Mouse (Mus musculus) intestine, postnatal 0 days (tissue): ENCODE data around the gene Slc35e2. TPM values are rescaled to one million over a fixed set of nuclear protein-coding genes. Genes with fewer than 3 reads are reported as not detected.

ENCODE experiments used
- ATAC-seq: fragments of 200-750 bp; cut with Nextera tagmentation; 2 replicates; pipeline ENCODE4 v1.8.0; 2017; ENCODE audit warnings: mild to moderate bottlenecking, moderate TSS enrichment, moderate library complexity
- H3K27ac ChIP-seq: fragments of 300-500 bp; sonication (generic); 2 replicates; pipeline ENCODE4 v1.5.1; 2014; ENCODE audit warnings: mild to moderate bottlenecking, low read depth, low read length, moderate library complexity
- H3K27me3 ChIP-seq: fragments of 300-500 bp; sonication (generic); replicated peaks from 2 replicates; pipeline ENCODE4 v1.6.1; 2014; ENCODE audit warnings: low read length, mixed read lengths; ENCODE audit not compliant: control insufficient read depth, insufficient read depth
- H3K36me3 ChIP-seq: fragments of 300-500 bp; sonication (generic); 2 replicates; pipeline ENCODE4 v1.6.1; 2014; ENCODE audit warnings: mild to moderate bottlenecking, moderate library complexity; ENCODE audit not compliant: control insufficient read depth, insufficient read depth
- H3K4me1 ChIP-seq: fragments of 300-500 bp; sonication (generic); replicated peaks from 2 replicates; pipeline ENCODE4 v1.6.1; 2014; ENCODE audit warnings: antibody characterized with exemption, low read length, mixed read lengths; ENCODE audit not compliant: control insufficient read depth, insufficient read depth
- H3K4me2 ChIP-seq: fragments of 300-500 bp; sonication (generic); replicated peaks from 2 replicates; pipeline ENCODE4 v1.6.1; 2014; ENCODE audit warnings: low read depth, mild to moderate bottlenecking, moderate library complexity
- H3K4me3 ChIP-seq: fragments of 300-500 bp; sonication (generic); 2 replicates; pipeline ENCODE4 v1.5.1; 2014; ENCODE audit warnings: low read depth, low read length
- H3K9ac ChIP-seq: fragments of 300-500 bp; sonication (generic); 2 replicates; pipeline ENCODE4 v1.6.1; 2014; ENCODE audit warnings: mild to moderate bottlenecking, low read depth, low read length
- H3K9me3 ChIP-seq: fragments of 300-500 bp; sonication (generic); 2 replicates; pipeline ENCODE4 v1.6.1; 2016; ENCODE audit warnings: mixed run types; ENCODE audit not compliant: control insufficient read depth
- CTCF ChIP-seq: sonication (generic); IDR thresholded peaks from 2 replicates; pipeline ENCODE4 v1.5.1; 2016; ENCODE audit warnings: low read depth, mild to moderate bottlenecking, control low read depth, antibody characterized with exemption, moderate library complexity
- WGBS: fragments of 180-500 bp; shearing (Covaris S2); extraction: QIAGEN DNeasy Blood & Tissue Kit; methylation state at CpG from one replicate; pipeline ENCODE4 v1.1.7; 2014; 5-methylcytosine and 5-hydroxymethylcytosine counted together
- polyA plus RNA-seq: library from polyadenylated mRNA; unstranded; fragments of >200 nt; fragmentation: Nextera tagmentation; extraction: Ambion mirVana; gene quantifications from 2 replicates; pipeline ENCODE4 v1.2.1, GENCODE M21; 2015

Gene Slc35e2
- polyA plus RNA-seq, 1 experiment from 2014 or later: 5.1 TPM

DNA sequence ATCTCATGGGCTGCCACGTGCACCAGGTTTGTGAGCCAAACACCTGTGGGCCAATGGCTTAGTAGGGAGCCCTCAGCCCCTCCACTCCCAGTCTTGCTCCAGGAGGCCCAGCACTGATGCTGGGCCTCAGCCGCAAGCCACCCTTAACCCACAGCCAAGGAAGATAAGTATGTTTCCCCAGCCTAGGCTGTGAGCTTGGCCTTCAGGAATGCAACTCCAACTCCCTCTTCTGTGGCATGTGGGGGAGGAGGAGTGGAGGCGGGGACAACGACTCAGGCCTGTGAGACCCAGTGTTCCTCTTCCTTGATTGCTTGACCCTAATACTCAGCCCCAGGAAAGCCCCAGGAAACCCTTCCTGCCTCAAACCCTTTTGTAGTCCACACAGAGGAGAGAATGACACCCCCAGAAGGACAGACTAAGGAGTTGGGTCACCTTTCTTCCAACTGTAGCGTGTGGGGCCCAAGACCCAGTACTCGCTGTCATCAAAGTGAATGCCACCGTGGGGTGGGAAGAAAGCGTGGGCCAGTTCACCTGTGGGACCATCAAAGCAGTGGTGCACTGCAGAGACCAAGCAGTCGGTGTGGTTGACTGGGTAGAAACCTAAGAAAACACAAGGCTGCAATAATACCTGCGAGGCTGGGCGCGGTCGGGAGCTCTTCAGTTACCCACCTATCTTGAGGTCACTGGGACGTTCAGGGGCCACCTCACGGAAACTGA lies 50.5 kb downstream of the Slc35e2 start:
- 35% methylated on average over 15 of the region's 15 CpGs for WGBS
- Histone ChIP-seq H3K9ac (no peak overlapping the region), H3K4me1 (peaks cover 17% of the 10 kb centered on the region), H3K4me3 (0 out of 2 replicates have a peak overlapping the region, but pooled peaks have one; percentile 43), H3K36me3 (peaks cover 51% of the 10 kb centered on the region), H3K27me3 (0 out of 2 replicates have a peak, but pooled peaks cover 10% of the 10 kb centered on the region), H3K27ac (peak overlapping the region; percentile 60), H3K9me3 (no peaks in the 10 kb centered on the region), H3K4me2 (peak overlapping the region; percentile 89)
- no peak for TF ChIP-seq CTCF
- ATAC-seq: peak; percentile 62

DNA sequence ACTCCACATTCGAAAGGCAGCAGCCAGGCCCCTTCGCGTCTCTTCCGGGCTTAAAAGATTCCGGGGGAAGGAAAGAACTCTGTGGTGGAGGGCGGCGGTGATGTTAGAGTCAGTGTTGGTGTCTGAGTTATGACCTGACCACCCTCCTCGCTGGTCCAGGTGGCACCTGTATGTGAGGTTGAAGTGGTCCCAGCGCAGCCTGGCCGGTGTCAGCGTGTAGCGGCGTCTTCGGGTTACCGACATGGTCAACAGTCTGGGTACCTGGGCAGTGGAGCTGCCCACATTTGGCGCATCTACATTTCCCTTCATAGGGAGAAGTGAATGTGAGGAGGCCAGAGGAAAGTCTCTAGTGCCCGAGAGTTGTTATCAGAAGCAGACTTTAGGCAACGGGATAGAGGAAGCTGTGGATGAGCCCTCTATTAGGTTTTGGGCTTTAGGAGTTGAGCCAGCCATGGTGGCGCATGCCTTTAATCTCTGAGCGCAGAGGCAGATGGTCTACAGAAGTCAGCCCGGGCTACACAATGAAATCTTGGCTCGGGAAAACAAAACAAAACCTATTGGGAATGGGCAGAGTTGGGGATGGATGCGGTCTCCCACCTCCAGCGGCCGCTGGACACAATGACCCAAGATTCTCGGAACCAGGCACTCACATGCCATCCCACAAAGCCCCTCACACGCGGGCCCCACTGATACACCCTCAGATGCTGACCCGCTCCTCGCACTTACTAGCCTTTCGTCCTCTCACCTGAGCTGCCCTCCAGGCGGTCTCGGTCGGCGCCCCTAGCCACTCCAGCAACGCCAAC lies 51.3 kb downstream of the Slc35e2 start:
- Histone ChIP-seq H3K4me1 (peaks cover 17% of the 10 kb centered on the region), H3K27ac (peak overlapping the region; percentile 66; the same call in 1 of the 2 replicates), H3K4me2 (peak overlapping the region; percentile 89), H3K9ac (peak overlapping the region; percentile 64), H3K9me3 (no peaks in the 10 kb centered on the region), H3K4me3 (peak overlapping the region; percentile 43), H3K27me3 (0 out of 2 replicates have a peak, but pooled peaks cover 10% of the 10 kb centered on the region), H3K36me3 (peaks cover 53% of the 10 kb centered on the region)
- ATAC-seq: no peak
- 33% methylated on average over 36 of the region's 36 CpGs for WGBS
- no peak for TF ChIP-seq CTCF

DNA sequence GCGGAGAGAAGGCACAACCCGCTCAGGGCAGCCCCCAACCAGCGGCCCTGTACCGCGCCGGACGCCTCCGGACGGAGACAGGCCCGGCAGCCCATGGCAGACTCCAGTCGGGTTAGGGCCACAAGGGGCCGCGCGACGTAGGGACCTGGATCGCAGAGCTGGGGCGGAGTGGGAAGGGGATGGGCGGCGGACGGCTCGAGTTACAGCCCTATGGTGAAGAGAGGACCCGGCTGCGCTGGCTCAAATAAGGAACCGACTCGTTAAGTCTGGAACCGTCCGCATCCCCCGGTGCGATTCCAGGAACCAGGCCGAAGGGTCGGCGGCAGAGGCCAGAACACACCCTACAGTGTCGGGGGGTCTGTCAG lies 51.9 kb downstream of the Slc35e2 start, which contains the start of gene Mmp23:
TSS of gene Mmp23 (minus strand) at position 299 of the 365 bp plus-strand sequence.
- Histone ChIP-seq H3K4me2 (peak within 1 kb of the TSS; percentile 89), H3K4me1 (peaks cover 17% of the 10 kb centered on the region), H3K9me3 (no peaks in the 10 kb centered on the region), H3K4me3 (peak within 1 kb of the TSS; percentile 43), H3K9ac (peak within 1 kb of the TSS; percentile 64), H3K36me3 (peaks cover 53% of the 10 kb centered on the region), H3K27me3 (0 out of 2 replicates have a peak, but pooled peaks cover 10% of the 10 kb centered on the region), H3K27ac (peak within 1 kb of the TSS; percentile 74)
- peak; percentile 50 for TF ChIP-seq CTCF
- no peak for ATAC-seq
- 2% methylated on average over 33 of the region's 33 CpGs for WGBS

DNA sequence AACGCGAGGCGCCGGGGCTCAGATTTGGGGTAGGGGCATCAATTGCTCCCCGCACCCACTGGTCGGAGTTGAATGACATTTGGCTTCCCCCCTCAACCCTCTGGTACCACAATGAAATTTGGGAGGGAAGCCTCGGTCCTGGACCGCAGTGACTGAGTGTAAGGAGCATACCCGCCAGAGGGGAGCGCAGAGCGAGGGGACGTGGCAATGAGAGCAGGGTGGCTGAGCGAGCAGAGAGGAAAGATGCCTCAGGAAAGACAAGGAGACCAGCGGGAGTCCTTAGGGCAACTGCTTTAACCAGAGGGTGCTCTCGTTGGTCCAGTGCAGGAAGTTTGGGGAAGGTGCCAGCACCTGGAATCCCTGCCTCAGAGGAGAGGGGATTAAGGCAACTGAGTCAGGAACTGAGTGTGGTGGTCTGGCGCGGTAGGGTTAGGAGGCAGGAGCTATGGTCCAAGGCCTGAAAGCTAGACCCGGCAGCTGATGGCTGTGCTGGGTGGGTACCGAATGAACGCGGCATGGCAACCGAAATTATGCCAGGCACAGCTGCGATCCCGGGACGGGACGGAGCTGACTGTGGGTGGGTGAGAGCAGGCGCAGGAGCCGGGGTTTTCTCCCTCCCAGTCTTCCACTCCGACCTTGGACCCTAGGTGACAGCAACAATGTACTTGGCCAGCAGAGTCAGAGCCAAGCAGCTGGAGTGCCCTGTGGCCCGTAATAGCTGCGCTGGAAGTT lies 52.4 kb downstream of the Slc35e2 start:
- Histone ChIP-seq H3K4me2 (peak overlapping the region; percentile 89), H3K36me3 (peaks cover 53% of the 10 kb centered on the region), H3K4me1 (peaks cover 17% of the 10 kb centered on the region), H3K9me3 (no peaks in the 10 kb centered on the region), H3K4me3 (peak overlapping the region; percentile 43), H3K27me3 (0 out of 2 replicates have a peak, but pooled peaks cover 10% of the 10 kb centered on the region), H3K9ac (peak overlapping the region; percentile 64), H3K27ac (0 out of 2 replicates have a peak overlapping the region, but pooled peaks have one; percentile 41)
- peak; percentile 46 for TF ChIP-seq CTCF
- WGBS: 4% methylated on average over 31 of the region's 31 CpGs
- no peak; the same call in 1 of the 2 replicates for ATAC-seq

DNA sequence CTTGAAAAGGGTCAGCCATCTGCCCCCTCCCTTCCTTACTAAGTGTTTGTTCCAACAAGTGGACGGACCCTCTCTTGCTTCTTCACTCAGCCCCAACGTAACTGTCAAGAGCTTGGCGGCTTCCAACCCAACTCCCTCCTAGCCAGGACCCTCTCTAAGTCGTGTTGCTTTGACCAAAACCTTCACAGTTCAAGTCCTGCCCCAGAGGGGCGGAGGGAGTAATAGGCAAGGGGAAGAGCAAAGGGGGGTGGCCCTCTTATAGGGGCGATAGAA lies 52.9 kb downstream of the Slc35e2 start:
- 6% methylated on average over 6 of the region's 6 CpGs for WGBS
- no peak for ATAC-seq
- no peaks in the 10 kb centered on the region for H3K9me3 ChIP-seq
- H3K4me3 ChIP-seq: peak overlapping the region; percentile 43
- H3K36me3 ChIP-seq: peaks cover 51% of the 10 kb centered on the region
- 0 out of 2 replicates have a peak, but pooled peaks cover 10% of the 10 kb centered on the region for H3K27me3 ChIP-seq
- H3K4me2 ChIP-seq: peak overlapping the region; percentile 89
- H3K27ac ChIP-seq: 0 out of 2 replicates have a peak overlapping the region, but pooled peaks have one; percentile 74
- H3K4me1 ChIP-seq: peaks cover 17% of the 10 kb centered on the region
- no peak for TF ChIP-seq CTCF
- peak overlapping the region; percentile 60 for H3K9ac ChIP-seq
